Mouse (Mus musculus) cerebellum, adult (tissue): Measurements from ENCODE around the gene Pdzk1.
A peak's percentile ranks its signal among the peaks of the same experiment; 100 is the strongest.

Source experiments
- ATAC-seq: cut with Nextera tagmentation; 2 replicates; pipeline ENCODE4 v1.9.2; 2017; ENCODE audit warnings: mild to moderate bottlenecking, moderate library complexity, mixed read lengths; ENCODE audit not compliant: insufficient number of reproducible peaks, low FRiP score, low TSS enrichment

The Pdzk1 gene

DNA sequence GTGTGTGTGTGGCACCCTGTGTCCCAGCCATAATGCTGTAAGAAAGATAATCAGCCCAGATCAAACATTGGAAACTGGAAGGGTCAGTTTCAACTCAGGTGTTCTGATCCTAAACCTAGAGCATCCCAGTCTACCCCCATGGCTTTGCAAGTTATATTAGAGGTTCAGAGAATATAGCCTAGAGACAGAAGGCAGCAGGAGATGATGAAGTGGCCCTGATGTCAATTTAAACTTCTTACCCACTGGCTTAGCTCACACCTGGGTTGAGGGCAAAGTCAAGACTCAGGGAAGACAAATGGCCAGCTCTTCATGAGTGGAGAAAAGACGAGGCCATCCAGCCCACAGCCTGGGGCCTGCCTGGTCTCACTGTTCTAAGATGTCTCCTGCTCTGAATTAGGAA is at the start of gene Pdzk1, which contains the start of gene Cd160:
Pdzk1 (plus strand) TSS at position 301 of the 400 bp plus-strand sequence.
Cd160 (minus strand) TSS at position 368 of the 400 bp plus-strand sequence.
- no peak for ATAC-seq

DNA sequence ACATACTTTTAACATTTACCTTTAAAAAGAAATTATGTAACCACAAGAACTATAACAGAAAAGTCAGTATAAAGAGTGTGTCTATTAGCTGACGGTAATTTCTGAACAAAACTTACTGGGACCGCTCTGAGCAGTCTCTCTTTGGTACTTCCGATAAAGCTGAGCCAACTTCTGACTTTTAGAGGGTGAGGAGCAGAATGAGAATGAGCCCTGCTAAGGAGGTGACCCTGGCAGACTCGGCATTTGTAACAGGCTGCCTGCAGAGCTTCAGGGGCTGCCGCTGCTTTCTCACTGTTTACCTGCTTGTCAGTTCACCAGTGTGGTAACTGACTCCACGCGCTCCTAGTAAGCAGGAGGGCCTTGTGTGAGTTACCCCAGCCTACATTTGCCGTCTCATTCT is 46.8 kb upstream of the Pdzk1 start:
- no peak for ATAC-seq

DNA sequence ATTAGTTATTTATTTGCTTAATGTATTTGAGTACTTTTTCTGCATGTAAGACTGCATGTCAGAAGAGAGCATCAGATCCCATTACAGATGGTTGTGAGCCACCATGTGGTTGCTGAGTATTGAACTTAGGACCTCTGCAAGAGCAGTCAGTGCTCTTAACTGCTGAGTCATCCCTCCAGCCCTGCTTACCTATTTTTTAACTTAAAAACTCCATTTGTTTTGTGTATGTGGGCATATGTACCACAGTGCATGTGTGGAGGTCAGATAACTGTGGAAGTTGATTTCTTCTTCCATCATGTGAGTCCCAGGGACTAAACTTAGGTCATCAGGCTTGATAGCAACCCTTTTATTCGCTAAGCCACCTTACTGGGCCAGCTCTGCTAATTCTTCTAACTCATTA is 41.3 kb upstream of the Pdzk1 start:
- no peak for ATAC-seq

DNA sequence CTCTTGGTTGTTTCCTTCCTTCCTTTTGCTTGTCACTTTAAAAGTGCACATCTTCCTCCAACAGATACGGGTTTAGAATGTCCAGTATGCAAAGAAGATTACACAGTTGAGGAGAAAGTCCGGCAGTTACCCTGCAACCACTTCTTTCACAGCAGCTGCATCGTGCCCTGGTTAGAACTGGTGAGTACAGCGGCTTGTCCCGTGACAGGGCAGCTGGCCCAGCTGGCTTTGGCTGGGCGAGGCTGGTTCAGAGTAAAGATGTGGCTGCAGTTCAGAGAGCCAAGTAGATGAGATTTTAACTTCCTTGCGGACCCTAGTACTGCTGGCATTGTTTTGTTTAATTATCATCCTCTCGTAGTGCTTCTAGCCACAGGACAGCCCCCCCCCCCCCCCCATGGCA is 40.6 kb upstream of the Pdzk1 start:
- no peak for ATAC-seq

DNA sequence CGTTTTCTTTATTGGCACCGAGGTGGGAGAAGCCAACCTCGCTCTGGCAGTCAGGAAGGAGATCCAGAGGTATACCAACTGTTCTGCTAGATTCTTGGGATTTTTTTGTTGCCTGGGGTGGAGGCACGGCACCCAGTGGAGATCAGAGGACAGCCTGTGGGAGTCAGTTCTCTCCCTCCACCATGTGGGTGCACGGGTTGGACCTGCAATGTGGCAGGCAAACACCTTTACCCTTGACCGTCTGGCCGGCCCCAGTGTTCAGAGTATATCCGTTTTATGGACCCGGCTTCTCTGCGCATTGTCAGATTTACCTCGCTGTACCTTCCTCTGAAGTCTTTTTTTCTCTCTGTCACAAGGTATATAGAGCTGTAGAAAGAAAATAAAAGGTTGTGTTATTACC is 28.8 kb upstream of the Pdzk1 start:
- ATAC-seq: no peak

DNA sequence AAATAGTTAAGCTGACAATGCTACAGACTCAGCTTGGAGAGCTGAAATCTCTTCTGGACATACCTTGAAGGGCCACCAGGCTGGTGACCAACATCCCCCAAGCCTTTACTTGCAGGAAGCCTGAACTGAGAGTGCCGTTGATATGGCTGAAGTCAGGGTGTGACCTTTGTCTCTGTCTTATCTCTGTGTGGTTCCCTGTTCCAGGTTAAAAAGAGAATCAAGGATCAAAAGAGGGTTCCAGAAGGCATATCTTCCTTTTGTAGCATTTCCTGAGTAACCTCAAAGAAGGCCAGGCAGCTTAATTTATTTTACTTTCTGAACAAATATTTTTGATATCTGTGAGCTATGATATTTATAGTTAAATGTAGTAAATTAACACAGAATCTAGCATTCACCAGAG is 26.9 kb upstream of the Pdzk1 start:
- ATAC-seq: no peak

DNA sequence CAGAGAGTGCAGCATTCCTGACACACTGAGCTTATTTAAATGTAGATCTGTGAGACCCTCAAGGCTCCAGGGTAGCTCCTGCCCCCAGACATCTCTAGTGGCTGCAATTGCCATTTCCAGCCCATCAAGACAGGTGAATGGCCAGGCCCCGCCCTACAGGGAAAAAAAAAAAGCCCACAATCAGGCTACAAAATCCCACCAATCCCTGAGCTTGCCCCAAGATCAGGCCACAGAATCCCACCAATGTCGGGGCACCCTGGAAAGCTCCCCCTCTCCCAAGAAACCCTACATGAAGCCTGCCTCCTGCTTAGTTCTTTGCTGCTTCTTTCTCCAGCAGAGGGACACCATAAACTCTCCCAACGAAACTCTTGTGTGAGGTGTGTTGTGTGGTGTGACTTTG is 20.9 kb upstream of the Pdzk1 start:
- ATAC-seq: no peak

DNA sequence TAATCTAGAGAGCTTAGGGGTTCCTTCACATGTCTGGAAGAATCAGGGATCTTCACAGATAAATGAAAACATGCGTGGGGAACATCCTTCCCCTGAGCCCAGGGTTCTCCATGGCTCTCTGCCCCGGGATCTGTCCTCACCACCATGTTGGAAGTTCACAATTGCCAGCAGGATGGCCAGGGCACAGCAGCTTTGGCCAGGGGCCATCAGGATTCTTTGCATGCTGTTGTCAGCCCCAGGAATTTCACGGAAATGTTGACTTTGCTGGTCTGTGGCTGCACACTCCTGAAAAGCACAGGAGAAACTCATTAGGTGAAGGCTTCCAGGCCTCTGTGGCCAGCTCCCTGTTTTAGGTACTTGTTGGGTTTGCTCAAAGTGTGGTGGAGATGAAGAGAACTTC is 20.4 kb upstream of the Pdzk1 start:
- no peak for ATAC-seq

DNA sequence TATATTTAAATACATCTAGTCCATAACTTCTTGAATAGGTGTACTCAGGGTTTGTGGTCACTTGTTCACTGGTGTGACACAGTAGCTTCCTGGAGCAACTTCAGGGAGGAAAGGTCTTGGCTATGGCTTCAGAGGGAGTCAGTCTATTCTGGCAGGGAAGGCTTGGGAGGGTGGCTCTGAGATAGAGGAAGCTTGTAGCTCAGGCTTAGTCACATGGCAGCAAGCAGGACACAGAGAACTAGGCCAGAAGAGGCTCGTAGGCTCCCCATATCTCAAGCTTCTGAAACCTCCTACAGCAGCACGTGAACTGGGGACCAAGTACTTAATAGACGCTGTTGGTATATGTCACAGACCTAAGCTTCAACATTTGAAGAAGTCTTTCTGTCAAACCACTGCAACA is 17.9 kb upstream of the Pdzk1 start:
- no peak for ATAC-seq

DNA sequence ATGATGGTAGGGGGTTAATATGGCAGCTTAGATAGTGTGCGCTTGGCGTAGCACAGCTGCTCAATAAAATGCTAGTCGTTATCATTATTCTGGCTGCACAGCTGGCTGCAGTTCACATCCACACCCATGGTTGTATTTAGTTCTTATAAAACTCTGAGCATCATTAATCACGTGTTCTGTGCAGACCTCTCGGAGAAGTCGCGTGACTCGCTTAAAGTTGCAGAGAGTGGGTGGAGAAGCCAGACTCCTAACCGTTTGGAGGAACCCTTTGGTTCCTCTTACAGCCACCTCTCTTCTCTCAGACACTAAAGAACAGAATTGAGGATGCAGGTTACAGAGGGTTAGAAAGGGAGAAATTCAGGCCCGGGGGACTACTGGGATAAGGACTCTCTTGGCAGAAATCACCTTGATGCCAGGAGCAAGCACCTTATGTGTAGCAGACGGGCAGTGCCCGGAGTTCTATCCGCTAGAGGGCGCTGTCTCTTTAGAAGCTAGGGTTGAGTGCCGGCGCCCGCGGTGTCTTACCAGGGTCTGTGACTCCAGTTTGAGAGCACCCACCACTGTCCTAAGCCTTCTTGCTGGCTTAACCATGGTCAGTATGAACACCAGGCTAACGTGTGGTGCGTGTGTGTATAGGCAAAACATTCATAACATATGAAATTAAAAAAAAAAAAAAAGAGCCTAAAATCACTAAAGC is 16.5 kb upstream of the Pdzk1 start:
- peak; percentile 75; the same call in 1 of the 2 replicates for ATAC-seq

DNA sequence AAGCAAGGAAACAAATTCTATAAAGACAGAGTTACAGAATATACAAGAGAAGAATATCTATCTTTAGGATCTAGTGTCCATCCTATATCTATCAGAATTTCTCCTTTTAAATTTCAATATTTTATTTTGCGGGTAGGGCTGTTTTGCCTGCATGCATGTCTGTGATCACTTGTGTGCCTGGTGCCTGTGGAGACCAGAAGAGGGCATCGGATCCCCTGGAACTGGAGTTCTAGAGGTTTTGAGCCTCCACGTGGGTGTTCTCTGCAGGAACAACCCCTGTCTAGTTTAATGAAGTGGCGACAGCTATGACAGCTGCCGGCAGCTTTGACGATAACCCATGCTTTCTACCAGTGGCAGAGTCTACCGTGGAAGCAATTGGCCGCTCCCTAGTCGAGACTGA is 16.0 kb upstream of the Pdzk1 start:
- ATAC-seq: no peak

DNA sequence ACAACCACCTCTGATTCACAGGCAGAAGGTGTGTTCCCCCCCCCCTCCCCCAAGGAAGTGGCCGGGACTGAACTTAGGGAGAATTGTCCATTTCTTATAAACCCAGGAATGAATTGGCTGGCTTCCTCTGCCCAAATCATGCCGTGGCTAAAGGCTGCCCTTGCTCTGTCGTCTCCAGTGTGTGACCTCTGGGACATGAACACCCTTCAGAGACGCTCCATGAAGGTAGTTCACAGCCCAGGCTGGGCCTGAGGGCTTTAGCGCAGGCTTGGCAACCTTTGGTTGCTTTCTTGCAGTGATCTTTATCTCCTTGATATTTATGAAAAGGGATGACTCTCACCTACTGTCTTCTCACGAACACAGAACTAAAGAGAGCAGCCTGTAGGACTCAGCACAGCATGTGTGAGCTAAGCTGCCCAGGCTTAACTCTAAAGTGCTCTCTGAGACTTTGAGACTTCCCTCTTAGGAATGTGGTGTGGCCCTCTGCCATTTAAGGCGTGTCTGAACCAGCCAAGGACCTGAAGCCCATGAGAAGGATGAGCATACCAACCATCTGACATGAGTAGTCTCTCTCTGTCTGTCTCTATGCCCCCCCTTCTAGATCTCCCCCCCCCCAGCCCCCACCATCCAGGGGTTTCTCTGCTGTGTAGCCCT is 15.4 kb upstream of the Pdzk1 start:
- no peak for ATAC-seq

DNA sequence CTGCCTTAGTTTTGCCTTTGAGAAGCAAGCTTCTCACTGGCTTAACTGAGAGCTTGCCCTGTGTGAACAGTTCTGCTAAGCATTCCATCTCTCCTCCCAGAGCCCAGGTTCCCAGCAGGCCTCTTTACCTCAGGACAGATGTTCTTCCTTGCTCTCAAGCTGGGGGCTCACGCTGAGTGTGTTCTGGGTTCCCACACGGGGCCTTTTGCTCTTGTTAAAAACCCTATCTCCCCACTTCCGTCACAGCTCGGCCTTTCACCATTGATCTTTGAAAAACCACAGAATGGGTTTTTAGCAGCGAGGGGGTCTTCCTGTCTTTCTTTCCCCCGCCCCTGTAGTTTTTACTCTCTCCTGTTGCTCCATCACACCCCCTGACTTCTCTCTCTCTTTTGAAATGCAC is 14.7 kb upstream of the Pdzk1 start:
- no peak for ATAC-seq

DNA sequence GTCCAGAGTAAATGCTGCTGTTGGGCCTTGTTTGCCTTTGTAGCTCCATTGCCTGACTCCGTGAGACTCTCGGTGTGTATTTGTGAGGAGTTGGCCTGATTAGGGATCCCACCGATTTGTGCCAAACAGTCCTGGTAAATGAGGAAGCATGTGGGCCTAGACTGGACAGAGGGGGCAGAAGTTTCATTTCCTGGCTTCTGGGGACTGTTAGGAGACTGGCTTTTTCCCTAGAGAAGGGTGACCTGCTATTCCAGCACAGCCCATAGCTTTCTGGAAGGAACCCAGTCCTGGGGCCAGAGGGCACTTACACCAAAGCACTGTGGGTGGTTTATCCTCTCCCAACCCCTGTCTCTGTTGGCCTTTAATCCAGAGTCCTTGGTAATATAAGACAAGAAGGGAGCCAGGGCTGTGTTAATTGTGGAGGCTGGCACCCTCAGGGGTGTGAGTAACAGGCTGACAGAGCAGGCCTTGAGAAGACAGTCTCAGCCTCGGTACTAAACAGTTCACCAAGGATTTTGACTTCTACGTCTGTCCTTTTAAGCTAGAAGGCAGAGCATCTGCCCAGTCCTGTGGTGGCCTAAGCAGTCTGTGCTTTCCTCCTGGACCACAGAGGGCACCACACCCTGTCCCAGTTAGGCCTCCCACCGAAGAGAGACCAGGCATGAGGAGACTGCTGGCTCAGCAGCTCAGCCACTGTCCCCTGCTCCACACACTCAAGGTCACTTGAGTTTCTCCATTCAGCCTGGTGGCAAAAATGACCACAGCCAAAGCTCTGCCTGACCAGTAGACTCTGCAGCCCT is 8.8 kb upstream of the Pdzk1 start:
- no peak for ATAC-seq

DNA sequence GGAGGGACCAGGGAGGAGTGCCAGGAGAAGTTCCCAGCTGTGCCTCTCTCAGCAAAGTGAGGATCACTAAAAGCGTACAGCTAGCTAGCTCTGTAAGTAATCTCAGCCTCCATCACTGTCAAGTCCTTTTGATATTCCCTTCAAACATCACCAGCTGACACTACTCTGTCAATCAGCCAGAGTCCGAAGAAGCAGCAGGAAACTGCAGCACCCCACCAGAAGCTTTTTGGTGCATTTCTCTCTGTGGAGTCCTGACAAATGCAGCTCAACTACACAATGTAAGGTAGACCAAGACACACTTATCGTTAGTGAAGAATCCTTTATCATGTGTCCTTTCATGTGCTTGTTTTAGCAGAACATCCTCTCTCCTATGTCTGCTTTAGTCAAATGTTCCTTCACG is 7.5 kb upstream of the Pdzk1 start:
- ATAC-seq: no peak

DNA sequence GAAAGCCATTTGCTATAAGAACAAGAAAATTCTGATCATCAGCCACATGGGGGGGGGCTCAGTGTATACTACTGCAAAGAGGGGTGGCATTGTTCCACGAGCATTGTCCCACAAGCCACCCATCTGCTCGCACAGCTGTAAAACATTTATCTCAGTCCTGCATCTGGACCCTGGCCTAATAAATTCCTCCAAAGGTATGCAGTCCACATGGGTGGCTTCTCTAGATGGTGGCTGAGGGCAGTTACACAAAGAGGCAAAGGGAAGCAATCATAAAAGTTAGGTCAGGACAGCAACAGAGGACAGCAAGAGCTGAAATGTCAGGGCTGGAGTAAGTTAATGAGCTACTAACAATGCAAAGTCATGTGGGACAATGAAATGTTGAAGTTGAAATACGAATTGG is 5.4 kb upstream of the Pdzk1 start:
- no peak for ATAC-seq

DNA sequence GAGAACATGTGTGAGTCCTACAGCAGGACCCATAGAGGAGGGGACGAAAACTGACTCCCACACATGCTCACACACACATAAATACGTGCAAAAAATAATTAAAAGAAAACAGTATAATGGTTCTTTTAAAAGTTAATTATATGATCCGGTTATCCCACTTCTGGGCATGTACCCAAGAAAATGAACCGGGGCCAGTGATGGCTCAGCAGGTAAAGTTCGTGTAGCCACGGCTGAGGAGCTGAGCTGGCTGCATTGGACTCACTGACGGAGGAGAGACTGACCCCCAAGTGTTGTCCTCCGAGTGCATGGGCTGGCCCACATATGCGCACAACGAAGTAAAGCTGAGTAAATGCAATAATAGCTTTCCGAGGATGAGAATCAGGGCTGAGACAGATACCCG is 4.5 kb upstream of the Pdzk1 start:
- no peak for ATAC-seq

DNA sequence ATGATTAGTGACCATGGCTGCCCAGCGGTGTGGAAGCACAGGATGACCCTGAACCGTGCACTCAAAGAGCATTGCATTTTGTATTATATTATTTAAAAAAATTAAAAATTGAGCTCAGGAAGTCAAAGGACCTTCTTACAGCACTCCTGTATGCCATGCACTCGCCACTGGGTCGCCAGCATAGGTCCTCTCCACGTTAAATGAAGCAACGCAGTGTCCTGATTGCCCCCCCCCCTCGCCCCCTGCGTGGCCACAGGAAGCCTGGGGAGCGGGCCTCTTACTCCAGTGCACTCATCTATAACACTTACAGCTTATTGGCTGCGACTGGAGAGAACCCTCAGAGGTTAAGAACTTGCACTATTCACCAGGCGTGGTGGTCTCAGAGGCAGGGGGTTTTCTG is 3.8 kb upstream of the Pdzk1 start:
- ATAC-seq: no peak

DNA sequence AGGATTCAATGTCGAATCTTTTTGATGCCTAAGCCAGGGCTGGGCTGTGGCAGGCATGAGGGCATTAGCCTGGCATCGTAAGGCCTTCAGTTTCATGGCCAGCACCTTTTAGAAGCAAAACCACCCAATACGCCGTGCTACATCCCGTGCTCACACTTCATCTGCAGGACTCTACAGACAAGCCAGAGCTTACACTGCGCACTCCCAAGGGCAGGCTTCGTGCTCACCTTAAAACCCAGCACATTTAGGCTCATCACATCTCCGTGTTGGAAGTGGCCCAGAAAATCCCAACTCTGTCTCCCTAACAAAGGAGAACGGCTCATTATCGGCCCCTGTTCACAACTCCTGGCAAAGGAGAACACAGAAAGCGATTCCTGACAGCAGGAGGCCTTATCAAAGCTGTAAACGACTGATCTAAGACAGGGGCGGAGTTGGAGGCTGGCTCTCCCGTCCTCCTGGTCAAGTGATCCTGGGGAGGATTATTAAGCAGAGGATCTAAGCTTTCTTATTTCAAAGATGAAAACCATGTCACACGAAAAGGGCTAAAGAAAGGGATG is 698 bp upstream of the Pdzk1 start:
- ATAC-seq: no peak

DNA sequence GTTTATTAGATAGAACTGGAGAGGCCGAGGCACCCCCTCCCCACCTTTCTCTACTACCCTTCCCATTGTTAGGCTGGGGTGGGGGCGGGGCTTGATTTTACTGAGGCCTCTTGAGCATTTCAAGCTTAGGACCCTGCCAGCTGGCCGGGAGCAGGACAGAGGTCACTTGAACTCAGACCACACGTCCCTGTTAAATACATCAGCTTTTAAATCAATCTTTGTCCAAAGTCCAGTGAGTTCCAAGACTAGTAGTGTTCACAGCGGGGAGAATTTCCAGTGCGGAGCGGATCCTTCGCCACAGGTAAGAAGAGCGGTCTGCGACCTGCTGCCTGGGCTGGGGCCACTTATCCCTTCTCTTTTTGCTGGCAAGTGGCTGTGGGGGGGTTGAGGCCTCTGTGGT is 772 bp downstream of the Pdzk1 start:
- no peak for ATAC-seq

DNA sequence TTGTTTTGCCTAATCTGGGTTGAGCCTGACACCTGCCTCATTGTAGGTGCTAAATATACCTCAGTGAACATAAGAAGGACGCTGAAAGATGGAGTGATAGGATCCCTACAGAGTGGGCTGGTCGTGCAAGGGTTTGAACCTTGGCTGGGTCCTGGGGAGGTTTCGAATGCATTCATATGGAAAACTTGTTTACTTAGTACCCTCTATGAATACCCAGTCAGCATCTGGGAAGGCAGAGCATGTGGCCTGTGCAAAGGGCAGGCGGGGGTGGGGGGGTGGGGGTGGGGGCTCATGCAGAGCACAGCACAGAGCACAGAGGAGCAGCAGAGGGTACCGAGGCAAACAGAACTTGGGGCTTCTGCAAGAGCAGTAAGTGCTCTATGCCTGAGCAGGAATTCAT is 3.8 kb downstream of the Pdzk1 start:
- ATAC-seq: no peak
